Mouse (Mus musculus) ES-Bruce4 (cell line): ENCODE measurements at regions not wholly inside any gene's neighbourhood (a gene's known extent, or its start where the extent isn't known, plus 50 kb on each side); places are given as distances from the start of the nearest gene placed in this dataset.

ENCODE experiments used
- CTCF ChIP-seq: IDR thresholded peaks from one replicate; pipeline ENCODE4 v1.8.1; 2011; ENCODE audit warnings: low read depth, low read length
- EP300 ChIP-seq: IDR thresholded peaks from 2 replicates; pipeline ENCODE4 v1.6.1; 2011; ENCODE audit warnings: low read depth, low read length; ENCODE audit not compliant: insufficient read depth
- POLR2A ChIP-seq: IDR thresholded peaks from one replicate; pipeline ENCODE4 v1.8.1; 2011; ENCODE audit warnings: low read length; ENCODE audit not compliant: insufficient read depth

GRCm38 (mm10) chr11:112253061-112253460 is 529.0 kb upstream of the Sox9 start:
- no peak for TF ChIP-seq POLR2A
- TF ChIP-seq CTCF: no peak
- no peak for TF ChIP-seq EP300
